Mouse (Mus musculus) gastrocnemius, adult 2 months (tissue): ENCODE measurements at regions not wholly inside any gene's neighbourhood (a gene's known extent, or its start where the extent isn't known, plus 50 kb on each side); places are given as distances from the start of the nearest gene placed in this dataset.

Source experiments
- DNase-seq: peaks from one replicate; pipeline ENCODE4 v3.0.0; 2022
- H3K27ac ChIP-seq: fragments of 200-600 bp; 2 replicates; pipeline ENCODE4 v1.8.1; 2022; ENCODE audit warnings: mild to moderate bottlenecking
- H3K4me3 ChIP-seq: fragments of 200-600 bp; 2 replicates; pipeline ENCODE4 v1.8.1; 2022; ENCODE audit warnings: mild to moderate bottlenecking, moderate library complexity
- CTCF ChIP-seq: fragments of 200-600 bp; IDR thresholded peaks from 2 replicates; pipeline ENCODE4 v1.8.1; 2022; ENCODE audit warnings: antibody characterized with exemption, mild to moderate bottlenecking, moderate library complexity
- intact Hi-C: fragments of 180-260 bp; cut with DNase I; formaldehyde crosslinking; loops from one replicate; pipeline ENCODE4 v1.15.1; 2025

DNA sequence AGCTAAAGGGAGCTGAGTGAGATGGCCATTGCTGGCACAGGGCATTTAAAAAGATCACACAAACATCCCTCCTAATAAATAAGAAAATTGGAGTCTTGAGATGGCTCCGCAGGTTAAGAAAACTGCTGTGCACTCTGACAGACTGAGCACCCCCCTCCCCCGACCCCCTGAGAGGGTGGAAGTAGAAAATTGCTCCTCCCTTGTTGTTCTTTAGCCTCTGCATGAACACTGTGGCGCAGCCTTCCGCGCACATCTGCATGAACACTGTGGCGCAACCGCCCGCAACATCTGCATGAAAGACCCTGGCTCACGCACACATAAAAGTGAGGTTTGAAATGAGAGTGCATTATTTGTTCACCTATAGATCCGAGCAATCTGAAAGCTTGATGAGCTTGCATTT, 50.2 kb upstream of the Itsn2 start:
- TF ChIP-seq CTCF: no peak
- no peak for DNase-seq
- intact Hi-C loops: loop anchor here (10.0 kb wide), 1 partner anchor 257 kb away; no protein-coding TSS in a partner anchor
- H3K4me3 ChIP-seq: no peak overlapping the region
- H3K27ac ChIP-seq: no peak overlapping the region

GRCm38 (mm10) chr12:4534252-4534651, 57.3 kb upstream of the Ncoa1 start:
- no peak for DNase-seq
- intact Hi-C loops: no loop called here
- Histone ChIP-seq H3K4me3 (no peak overlapping the region), H3K27ac (no peak overlapping the region)
- TF ChIP-seq CTCF: no peak

- Histone ChIP-seq H3K27ac (no peak overlapping the region), H3K4me3 (no peak overlapping the region)
- no peak for TF ChIP-seq CTCF
- no peak for DNase-seq
- intact Hi-C loops: no loop called here
Measured at GRCm38 (mm10) chr12:4533710-4534109, 56.7 kb upstream of the Ncoa1 start.

DNA sequence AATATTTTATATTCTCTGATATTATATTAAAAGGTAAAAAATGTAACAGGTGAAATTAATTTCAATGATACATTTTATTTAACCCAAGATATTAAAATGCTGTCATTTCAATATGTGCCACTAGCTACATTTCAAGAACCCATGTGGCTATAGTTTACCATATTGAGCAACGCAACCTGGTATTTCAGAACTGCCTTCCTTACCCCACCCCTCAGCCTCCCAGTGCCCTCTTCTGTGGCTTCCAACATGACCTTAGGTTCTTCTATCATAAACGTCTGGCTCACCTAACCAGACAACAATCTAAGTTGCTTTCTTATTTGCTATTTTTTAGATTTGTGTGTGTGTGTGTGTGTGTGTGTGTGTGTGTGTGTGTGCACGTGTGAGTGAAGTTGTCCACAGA, 55.7 kb upstream of the Ncoa1 start:
- TF ChIP-seq CTCF: no peak
- H3K27ac ChIP-seq: no peak overlapping the region
- intact Hi-C loops: no loop called here
- no peak overlapping the region for H3K4me3 ChIP-seq
- no peak for DNase-seq

DNA sequence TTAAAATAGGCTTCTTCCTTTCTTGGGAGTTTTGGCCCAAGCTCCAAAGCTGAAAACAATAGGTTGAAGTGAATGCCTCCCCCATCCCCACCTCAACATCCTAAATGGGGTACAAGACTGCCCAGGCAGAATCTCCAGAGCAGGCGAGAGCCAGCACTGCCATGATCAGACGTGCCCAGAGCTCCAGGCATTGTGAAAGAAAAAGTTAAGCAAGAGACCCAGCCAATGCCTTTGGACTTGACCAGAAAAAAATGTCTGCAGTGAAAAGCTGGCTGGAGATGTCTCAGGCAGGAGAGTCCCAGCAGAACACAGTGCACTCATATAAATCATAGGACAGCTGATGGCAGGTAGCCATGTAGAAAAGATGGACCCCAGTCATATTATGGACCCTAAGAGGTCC, 50.0 kb upstream of the Ncoa1 start:
- H3K27ac ChIP-seq: no peak overlapping the region

More for the DNA sequence above, 50.0 kb upstream of the Ncoa1 start:
- no peak for TF ChIP-seq CTCF
- no peak for DNase-seq
- H3K4me3 ChIP-seq: no peak overlapping the region
- intact Hi-C loops: loop anchor here (2.0 kb wide), 1 partner anchor 20 kb away; no protein-coding TSS in a partner anchor
